Mouse (Mus musculus): Measurements from ENCODE around the gene Asrgl1. TPM values are rescaled to one million over a fixed set of nuclear protein-coding genes. Genes with fewer than 3 reads are reported as not detected.
"Not testable (repeated sequence)": the region's sequence is repeated elsewhere in the genome, so short reads cannot be mapped to it uniquely, and the experiment has no call there.

The Asrgl1 gene
- total and polyA plus RNA-seq, 2 experiments from 2014 or later, result 7.3 to 22.2 TPM

DNA sequence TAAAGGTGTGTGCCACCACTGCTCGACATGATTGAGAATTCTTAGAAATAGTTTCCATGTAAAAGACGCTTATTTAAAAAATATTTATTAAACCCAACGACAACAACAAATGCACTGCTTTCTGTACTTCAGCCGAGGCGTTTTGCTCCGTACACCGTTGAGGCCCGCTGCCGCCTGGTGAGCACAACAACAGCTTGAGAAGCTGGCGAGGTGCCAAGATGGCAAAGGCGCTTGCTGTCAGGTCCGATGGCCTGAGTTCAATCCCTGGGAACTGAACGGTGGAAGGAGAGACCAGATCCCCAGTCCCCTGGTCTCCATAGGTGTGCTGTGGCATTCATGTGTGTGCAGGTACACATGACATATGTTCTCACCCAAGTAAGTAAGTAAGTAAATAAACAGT is 38.0 kb downstream of the Asrgl1 start:
- Histone ChIP-seq H3K27ac (ENCODE audit: low read depth) (no peak overlapping the region), H3K9ac (replicated peaks; ENCODE audit: low read depth, low read length) (no peak overlapping the region), H3K36me3 (replicated peaks; ENCODE audit: control insufficient read depth, insufficient read depth, low read length) (no peaks in the 10 kb centered on the region), H3K4me3 (ENCODE audit: low read depth, low read length) (no peak overlapping the region), H3K4me2 (ENCODE audit: low read depth, low read length) (no peak overlapping the region), H3K4me1 (ENCODE audit: control insufficient read depth, insufficient read depth) (no peaks in the 10 kb centered on the region), H3K9me3 (replicated peaks; ENCODE audit: control insufficient read depth, low read length) (no peaks in the 10 kb centered on the region), H3K27me3 (ENCODE audit: control insufficient read depth, insufficient read depth, low read length) (no peaks in the 10 kb centered on the region)
- 66% methylated on average over 13 of the region's 13 CpGs for WGBS
- DNase-seq (ENCODE audit: low spot score) (no peak), ATAC-seq (ENCODE audit: insufficient read depth, low read depth) (no peak)
- TF ChIP-seq EP300 (IDR thresholded peaks at IDR 0.05; ENCODE audit: low read depth) (no peak), CTCF (IDR thresholded peaks at IDR 0.05; ENCODE audit: low read depth) (no peak)

DNA sequence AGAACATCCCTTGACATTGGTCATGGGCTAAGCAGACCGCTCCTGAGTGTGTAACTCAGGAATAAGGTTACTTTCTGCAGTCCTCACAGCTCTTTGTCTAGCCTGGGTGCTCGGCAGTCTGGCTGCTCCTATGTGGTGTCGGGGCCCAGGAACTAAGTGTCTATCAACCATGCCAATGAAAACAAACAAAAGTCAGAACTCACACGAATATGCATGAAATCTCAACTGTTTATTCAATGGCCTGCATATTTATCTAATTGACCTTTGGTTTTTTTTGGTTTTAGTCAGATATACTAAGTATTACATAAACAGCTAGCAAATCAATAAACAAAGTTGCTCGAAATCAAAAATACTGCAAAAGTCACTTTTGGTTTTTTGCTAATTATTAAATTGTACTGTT is 40.3 kb downstream of the Asrgl1 start:
- Histone ChIP-seq H3K4me3 (ENCODE audit: low read depth, low read length) (no peak overlapping the region), H3K4me2 (ENCODE audit: low read depth, low read length) (no peak overlapping the region), H3K4me1 (ENCODE audit: control insufficient read depth, insufficient read depth) (no peaks in the 10 kb centered on the region), H3K9me3 (replicated peaks; ENCODE audit: control insufficient read depth, low read length) (no peaks in the 10 kb centered on the region), H3K36me3 (replicated peaks; ENCODE audit: control insufficient read depth, insufficient read depth, low read length) (no peaks in the 10 kb centered on the region), H3K27me3 (ENCODE audit: control insufficient read depth, insufficient read depth, low read length) (no peaks in the 10 kb centered on the region), H3K27ac (ENCODE audit: low read depth) (no peak overlapping the region), H3K9ac (replicated peaks; ENCODE audit: low read depth, low read length) (no peak overlapping the region)
- no peak for ATAC-seq (ENCODE audit: insufficient read depth, low read depth)
- WGBS, result 67% methylated on average over 5 of the region's 5 CpGs
- no peak for DNase-seq (ENCODE audit: low spot score)
- TF ChIP-seq CTCF (IDR thresholded peaks at IDR 0.05; ENCODE audit: low read depth) (no peak), EP300 (IDR thresholded peaks at IDR 0.05; ENCODE audit: low read depth) (no peak)

DNA sequence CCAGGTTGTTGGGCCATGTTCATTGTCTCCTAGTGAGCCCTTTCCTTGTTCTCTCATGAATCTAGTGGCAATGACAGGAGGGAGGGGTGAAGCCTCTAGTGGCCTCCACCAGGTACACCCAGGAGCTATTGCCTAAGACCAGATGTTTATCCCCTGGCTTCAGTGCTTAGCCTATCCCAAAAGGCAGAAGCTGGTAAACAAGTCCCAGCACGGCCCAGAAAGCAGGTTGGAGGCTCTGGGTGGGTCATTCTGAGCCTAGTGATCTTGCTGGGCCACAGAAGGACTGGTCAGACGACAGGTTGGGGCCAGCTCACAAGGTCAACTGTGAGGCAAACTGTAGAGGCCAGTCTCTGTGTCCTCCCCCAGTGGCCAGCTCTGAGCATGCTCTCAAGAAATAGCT is 44.7 kb downstream of the Asrgl1 start:
- DNase-seq (ENCODE audit: low spot score) (no peak), ATAC-seq (ENCODE audit: insufficient read depth, low read depth) (no peak)
- Histone ChIP-seq H3K9ac (replicated peaks; ENCODE audit: low read depth, low read length) (no peak overlapping the region), H3K4me1 (ENCODE audit: control insufficient read depth, insufficient read depth) (no peaks in the 10 kb centered on the region), H3K9me3 (replicated peaks; ENCODE audit: control insufficient read depth, low read length) (no peaks in the 10 kb centered on the region), H3K27me3 (ENCODE audit: control insufficient read depth, insufficient read depth, low read length) (no peaks in the 10 kb centered on the region), H3K36me3 (replicated peaks; ENCODE audit: control insufficient read depth, insufficient read depth, low read length) (no peaks in the 10 kb centered on the region), H3K27ac (ENCODE audit: low read depth) (no peak overlapping the region), H3K4me3 (ENCODE audit: low read depth, low read length) (no peak overlapping the region), H3K4me2 (ENCODE audit: low read depth, low read length) (no peak overlapping the region)
- no peak for TF ChIP-seq EP300 (IDR thresholded peaks at IDR 0.05; ENCODE audit: low read depth)
- TF ChIP-seq CTCF (IDR thresholded peaks at IDR 0.05; ENCODE audit: low read depth), result no peak
- 51% methylated on average over 2 of the region's 2 CpGs for WGBS

DNA sequence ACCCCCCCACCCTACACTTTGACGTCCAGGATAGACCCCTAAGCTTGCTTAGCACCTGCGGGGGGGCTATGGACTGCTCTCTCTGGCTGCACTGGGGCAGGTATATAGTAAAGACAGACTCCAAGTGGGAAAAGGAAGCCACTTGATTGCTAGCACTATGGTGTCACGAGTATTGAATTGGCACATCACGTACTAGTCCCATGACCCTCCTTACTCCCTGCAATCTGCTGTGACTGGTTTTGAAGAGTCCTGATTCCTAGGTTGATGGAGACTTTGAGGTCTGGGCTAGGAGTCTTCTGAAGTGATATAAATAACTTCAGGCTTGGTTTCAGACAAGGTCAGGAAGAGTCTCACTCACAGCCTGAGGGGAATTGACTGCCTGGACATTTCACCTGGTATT is 45.2 kb downstream of the Asrgl1 start:
- ATAC-seq (ENCODE audit: insufficient read depth, low read depth) (no peak), DNase-seq (ENCODE audit: low spot score) (no peak)
- Histone ChIP-seq H3K9ac (replicated peaks; ENCODE audit: low read depth, low read length) (no peak overlapping the region), H3K4me2 (ENCODE audit: low read depth, low read length) (no peak overlapping the region), H3K36me3 (replicated peaks; ENCODE audit: control insufficient read depth, insufficient read depth, low read length) (no peaks in the 10 kb centered on the region), H3K27ac (ENCODE audit: low read depth) (no peak overlapping the region), H3K9me3 (replicated peaks; ENCODE audit: control insufficient read depth, low read length) (no peaks in the 10 kb centered on the region), H3K4me1 (ENCODE audit: control insufficient read depth, insufficient read depth) (no peaks in the 10 kb centered on the region), H3K4me3 (ENCODE audit: low read depth, low read length) (no peak overlapping the region), H3K27me3 (ENCODE audit: control insufficient read depth, insufficient read depth, low read length) (no peaks in the 10 kb centered on the region)
- 52% methylated on average over 4 of the region's 4 CpGs for WGBS
- TF ChIP-seq CTCF (IDR thresholded peaks at IDR 0.05; ENCODE audit: low read depth) (no peak), EP300 (IDR thresholded peaks at IDR 0.05; ENCODE audit: low read depth) (no peak)

DNA sequence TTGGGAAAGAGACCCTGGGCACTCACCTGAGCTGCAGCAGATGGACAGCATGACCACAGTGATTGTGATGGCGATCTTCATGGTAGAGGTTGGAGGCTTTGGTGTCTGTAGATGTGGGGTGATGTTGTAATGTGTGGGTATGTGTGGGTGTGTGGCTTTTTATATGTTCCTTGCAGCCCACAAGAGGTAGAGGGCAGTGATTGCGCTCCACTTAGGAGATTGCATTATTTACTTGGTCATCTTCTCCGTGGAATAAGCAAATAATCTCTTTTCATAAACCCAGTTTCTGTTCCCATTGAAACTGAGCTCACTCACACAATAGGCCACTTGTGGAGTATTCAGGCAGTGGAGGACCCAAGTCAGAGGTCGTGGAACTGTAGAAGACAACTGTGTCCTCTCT is 47.6 kb downstream of the Asrgl1 start, which contains the start of gene Scgb1a1:
Gene Scgb1a1, minus strand, starts transcription at position 138 of the 400 bp plus-strand sequence.
- DNase-seq (ENCODE audit: low spot score), result no peak
- Histone ChIP-seq H3K4me2 (ENCODE audit: low read depth, low read length) (no peak within 1 kb of the TSS), H3K9ac (replicated peaks; ENCODE audit: low read depth, low read length) (no peak within 1 kb of the TSS), H3K27ac (ENCODE audit: low read depth) (no peak within 1 kb of the TSS), H3K36me3 (replicated peaks; ENCODE audit: control insufficient read depth, insufficient read depth, low read length) (no peaks in the 10 kb centered on the region), H3K4me1 (ENCODE audit: control insufficient read depth, insufficient read depth) (peaks cover 3% of the 10 kb centered on the region; the same call in 1 of the 2 replicates), H3K9me3 (replicated peaks; ENCODE audit: control insufficient read depth, low read length) (no peaks in the 10 kb centered on the region), H3K27me3 (ENCODE audit: control insufficient read depth, insufficient read depth, low read length) (no peaks in the 10 kb centered on the region), H3K4me3 (ENCODE audit: low read depth, low read length) (no peak within 1 kb of the TSS)
- 77% methylated on average over 4 of the region's 4 CpGs for WGBS
- TF ChIP-seq EP300 (IDR thresholded peaks at IDR 0.05; ENCODE audit: low read depth), result no peak
- no peak for TF ChIP-seq CTCF (IDR thresholded peaks at IDR 0.05; ENCODE audit: low read depth)
- no peak for ATAC-seq (ENCODE audit: insufficient read depth, low read depth)

DNA sequence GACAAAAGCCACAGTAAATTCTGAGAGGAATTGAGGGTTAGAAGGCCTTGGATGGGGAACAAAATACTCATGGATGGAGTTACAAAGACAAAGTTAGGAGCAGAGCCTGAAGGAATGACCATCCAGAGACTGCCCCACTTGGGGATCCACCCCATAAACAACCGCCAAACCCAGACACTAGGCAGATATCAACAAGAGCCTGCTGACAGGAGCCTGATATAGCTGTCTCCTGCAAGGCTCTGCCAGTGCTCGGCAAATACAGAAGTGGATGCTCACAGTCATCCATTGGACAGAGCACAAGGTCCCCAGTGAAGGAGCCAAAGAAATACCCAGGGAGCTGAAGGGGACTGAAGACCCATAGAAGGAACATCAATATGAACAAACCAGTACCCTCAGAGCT is 51.5 kb downstream of the Asrgl1 start:
- H3K4me2 ChIP-seq (ENCODE audit: low read depth, low read length); H3K36me3 ChIP-seq (replicated peaks; ENCODE audit: control insufficient read depth, insufficient read depth, low read length); H3K27ac ChIP-seq (ENCODE audit: low read depth); H3K27me3 ChIP-seq (ENCODE audit: control insufficient read depth, insufficient read depth, low read length); H3K9me3 ChIP-seq (replicated peaks; ENCODE audit: control insufficient read depth, low read length); H3K9ac ChIP-seq (replicated peaks; ENCODE audit: low read depth, low read length); H3K4me3 ChIP-seq (ENCODE audit: low read depth, low read length); ATAC-seq (ENCODE audit: insufficient read depth, low read depth); H3K4me1 ChIP-seq (ENCODE audit: control insufficient read depth, insufficient read depth); DNase-seq (ENCODE audit: low spot score): not testable (repeated sequence)
- WGBS, result 28% methylated on average over 2 of the region's 2 CpGs

All from heart, postnatal 0 days (tissue).